Mouse (Mus musculus): ENCODE measurements around the gene Gm11236. TPM values are rescaled to one million over a fixed set of nuclear protein-coding genes. Genes with fewer than 3 reads are reported as not detected.
"Not testable (repeated sequence)": the region's sequence is repeated elsewhere in the genome, so short reads cannot be mapped to it uniquely, and the experiment has no call there.

Gm11236 gene
- not detected in 2 replicates for polyA plus RNA-seq (2016; fragmentation: Nextera tagmentation; extraction: Ambion mirVana)

GRCm38 (mm10) chr4:73637821-73638220, at the start of gene Gm11236:
Gm11236 (plus strand) TSS chr4:73638121.
- not testable (repeated sequence) for H3K4me1 ChIP-seq; ATAC-seq (ENCODE audit: low FRiP score); H3K27ac ChIP-seq; H3K9ac ChIP-seq; H3K4me3 ChIP-seq; H3K4me2 ChIP-seq (replicated peaks); H3K9me3 ChIP-seq (replicated peaks); H3K27me3 ChIP-seq; H3K36me3 ChIP-seq
- WGBS = no CpG with 5 or more reads among the region's 4 CpGs

DNA sequence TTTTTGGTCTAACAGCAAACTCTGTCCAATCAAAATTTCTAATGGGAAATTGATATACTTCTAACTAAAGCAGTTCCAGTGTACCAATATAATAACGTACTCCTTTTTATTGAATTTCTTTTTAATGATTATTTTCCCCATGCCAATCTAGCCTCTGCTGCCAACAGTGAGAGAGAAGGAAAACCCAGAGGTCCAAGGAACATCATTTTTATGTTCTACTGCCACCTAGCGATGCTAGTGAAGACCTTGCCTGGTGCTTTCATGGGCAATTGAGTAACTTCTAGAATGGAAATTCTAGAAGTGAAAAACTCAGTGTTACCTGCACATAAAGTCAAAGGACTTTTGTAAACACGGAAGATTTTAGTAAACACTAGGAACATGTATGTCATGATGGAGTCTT, 38.7 kb upstream of the Gm11236 start:
- peak; percentile 73; the same call in 1 of the 2 replicates for ATAC-seq (ENCODE audit: low FRiP score)
- Histone ChIP-seq H3K4me1 (no peaks in the 10 kb centered on the region), H3K9ac (no peak overlapping the region), H3K27ac (no peak overlapping the region), H3K4me2 (replicated peaks) (no peak overlapping the region), H3K27me3 (no peaks in the 10 kb centered on the region), H3K4me3 (no peak overlapping the region), H3K36me3 (no peaks in the 10 kb centered on the region), H3K9me3 (replicated peaks) (no peaks in the 10 kb centered on the region)
- WGBS = 5% methylated on average over 3 of the region's 3 CpGs

GRCm38 (mm10) chr4:73607581-73607980, 30.3 kb upstream of the Gm11236 start, which contains the start of gene Gm11238:
Gm11238 (plus strand) TSS chr4:73607881.
- not testable (repeated sequence) for H3K4me3 ChIP-seq; H3K36me3 ChIP-seq; H3K27me3 ChIP-seq; H3K27ac ChIP-seq; H3K4me2 ChIP-seq (replicated peaks); H3K9me3 ChIP-seq (replicated peaks); H3K4me1 ChIP-seq; ATAC-seq (ENCODE audit: low FRiP score); H3K9ac ChIP-seq
- WGBS = no CpG with 5 or more reads among the region's 3 CpGs

DNA sequence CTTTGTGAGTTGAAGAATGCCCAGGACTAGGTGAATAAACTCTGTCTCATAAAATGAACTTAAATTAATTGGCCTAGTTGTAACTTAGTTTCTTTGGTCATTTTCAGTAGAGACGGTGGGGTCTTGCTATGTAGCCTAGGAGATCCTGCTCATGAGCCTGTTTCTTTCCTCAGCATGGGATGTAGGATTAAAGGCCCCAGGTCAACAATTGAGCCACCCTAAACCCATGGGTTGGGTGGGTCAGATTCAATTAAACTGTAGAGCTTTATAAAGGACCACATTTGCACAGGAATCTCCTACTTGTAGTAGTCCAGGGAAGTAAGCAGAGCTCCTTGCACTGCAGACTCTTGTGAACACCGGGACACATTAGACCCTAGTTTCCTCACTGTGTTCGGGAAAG, 15.2 kb upstream of the Gm11236 start, which contains the start of gene Gm11237:
Gene Gm11237, plus strand, starts transcription at position 301 of the 400 bp plus-strand sequence.
- not testable (repeated sequence) for H3K9me3 ChIP-seq (replicated peaks); H3K27ac ChIP-seq; H3K36me3 ChIP-seq; ATAC-seq (ENCODE audit: low FRiP score); H3K9ac ChIP-seq; H3K27me3 ChIP-seq; H3K4me1 ChIP-seq; H3K4me3 ChIP-seq; H3K4me2 ChIP-seq (replicated peaks)
- WGBS = no CpG with 5 or more reads among the region's 3 CpGs

- H3K27me3 ChIP-seq; H3K36me3 ChIP-seq; H3K4me3 ChIP-seq; ATAC-seq (ENCODE audit: low FRiP score); H3K4me2 ChIP-seq (replicated peaks); H3K9ac ChIP-seq; H3K4me1 ChIP-seq; H3K27ac ChIP-seq; H3K9me3 ChIP-seq (replicated peaks): not testable (repeated sequence)
- 86% methylated on average over 4 of the region's 4 CpGs for WGBS
Observed at GRCm38 (mm10) chr4:73661864-73662263, 23.9 kb downstream of the Gm11236 start.

- H3K36me3 ChIP-seq; H3K27ac ChIP-seq; H3K27me3 ChIP-seq; H3K9ac ChIP-seq; H3K4me2 ChIP-seq (replicated peaks); ATAC-seq (ENCODE audit: low FRiP score); H3K4me1 ChIP-seq; H3K9me3 ChIP-seq (replicated peaks); H3K4me3 ChIP-seq: not testable (repeated sequence)
- no CpG with 5 or more reads among the region's 4 CpGs for WGBS
Observed at GRCm38 (mm10) chr4:73668054-73668453, 30.1 kb downstream of the Gm11236 start, which contains the start of gene Gm11239. Gm11239 (plus strand) TSS chr4:73668354.

DNA sequence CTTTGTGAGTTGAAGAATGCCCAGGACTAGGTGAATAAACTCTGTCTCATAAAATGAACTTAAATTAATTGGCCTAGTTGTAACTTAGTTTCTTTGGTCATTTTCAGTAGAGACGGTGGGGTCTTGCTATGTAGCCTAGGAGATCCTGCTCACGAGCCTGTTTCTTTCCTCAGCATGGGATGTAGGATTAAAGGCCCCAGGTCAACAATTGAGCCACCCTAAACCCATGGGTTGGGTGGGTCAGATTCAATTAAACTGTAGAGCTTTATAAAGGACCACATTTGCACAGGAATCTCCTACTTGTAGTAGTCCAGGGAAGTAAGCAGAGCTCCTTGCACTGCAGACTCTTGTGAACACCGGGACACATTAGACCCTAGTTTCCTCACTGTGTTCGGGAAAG, 45.3 kb downstream of the Gm11236 start, which contains the start of gene Gm428:
Gene Gm428, plus strand, starts transcription at position 301 of the 400 bp plus-strand sequence.
- H3K27me3 ChIP-seq; H3K4me3 ChIP-seq; H3K4me2 ChIP-seq (replicated peaks); H3K9ac ChIP-seq; H3K36me3 ChIP-seq; ATAC-seq (ENCODE audit: low FRiP score); H3K9me3 ChIP-seq (replicated peaks); H3K4me1 ChIP-seq; H3K27ac ChIP-seq: not testable (repeated sequence)
- WGBS = 71% methylated on average over 1 of the region's 4 CpGs

Other genes with a start within 250 kb of the Gm11236 start
- gene Gm11487, start 233.0 kb upstream of the Gm11236 start, polyA plus RNA-seq (2016; fragmentation: Nextera tagmentation; extraction: Ambion mirVana) = not detected in 2 replicates
- not detected in 2 replicates for gene Gm11238, start 30.2 kb upstream of the Gm11236 start, polyA plus RNA-seq (2016; fragmentation: Nextera tagmentation; extraction: Ambion mirVana)
- not detected in 2 replicates for gene Gm11237, start 15.1 kb upstream of the Gm11236 start, polyA plus RNA-seq (2016; fragmentation: Nextera tagmentation; extraction: Ambion mirVana)
- not detected in 2 replicates for gene Gm11239, start 30.2 kb downstream of the Gm11236 start, polyA plus RNA-seq (2016; fragmentation: Nextera tagmentation; extraction: Ambion mirVana)
- not detected in 2 replicates for gene Gm428, start 45.4 kb downstream of the Gm11236 start, polyA plus RNA-seq (2016; fragmentation: Nextera tagmentation; extraction: Ambion mirVana)
- 1.3 and 2.0 TPM in 2 replicates for gene Rasef, start 152.9 kb downstream of the Gm11236 start, polyA plus RNA-seq (2016; fragmentation: Nextera tagmentation; extraction: Ambion mirVana)
- not detected in 2 replicates for gene Gm11758, start 238.1 kb downstream of the Gm11236 start, polyA plus RNA-seq (2016; fragmentation: Nextera tagmentation; extraction: Ambion mirVana)

All from hindbrain, embryonic 12.5 days (tissue).